Mouse (Mus musculus) urinary bladder, postnatal 36 days (tissue): ENCODE measurements around the gene Foxi1.

Experiments
- DNase-seq, 2 experiments: peaks; one replicate each; pipeline ENCODE4 v3.0.0; 2022; ENCODE audit warnings: low spot score in 2 of 2, mixed read lengths in 1 of 2

Gene Foxi1

DNA sequence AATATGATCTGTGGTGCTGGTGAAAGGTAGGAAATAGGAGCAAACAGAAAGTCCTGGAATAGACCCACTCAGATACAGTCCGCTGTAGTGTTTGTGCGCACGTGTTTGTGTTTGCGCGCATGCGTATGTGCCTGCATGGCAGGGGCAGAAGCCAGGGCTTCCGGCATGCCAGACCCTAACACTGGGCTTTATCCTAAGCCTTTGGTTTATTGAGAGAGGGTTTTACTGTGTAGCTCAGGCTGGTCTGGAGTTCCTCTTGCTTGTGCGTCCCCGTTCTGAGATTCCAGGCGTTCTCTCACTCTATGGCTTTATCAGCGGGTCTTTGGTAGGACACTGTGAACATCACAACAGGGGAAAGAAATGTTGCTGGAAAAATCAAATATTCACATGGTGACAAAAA is 42.6 kb downstream of the Foxi1 start:
- DNase-seq: no peak

DNA sequence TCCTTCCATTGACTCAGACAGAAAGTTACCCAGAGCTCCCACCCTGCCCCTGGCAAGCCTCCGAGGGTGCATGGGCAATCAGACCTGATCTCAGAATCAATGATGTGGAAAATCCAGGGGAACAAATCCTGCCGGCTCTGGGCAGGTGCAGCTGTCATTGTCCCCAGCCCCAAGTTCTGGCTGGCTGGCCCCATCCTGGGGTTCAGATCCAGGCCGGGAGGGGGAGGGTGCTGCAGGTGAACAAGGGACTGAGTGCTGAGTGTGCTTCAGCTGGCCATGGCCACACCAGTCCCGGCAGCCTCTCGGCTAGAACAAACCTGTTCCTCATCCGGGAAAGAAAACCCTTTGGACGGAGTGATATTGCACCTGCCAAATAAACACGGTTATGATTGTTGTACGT is 49.0 kb downstream of the Foxi1 start:
- DNase-seq: no peak

DNA sequence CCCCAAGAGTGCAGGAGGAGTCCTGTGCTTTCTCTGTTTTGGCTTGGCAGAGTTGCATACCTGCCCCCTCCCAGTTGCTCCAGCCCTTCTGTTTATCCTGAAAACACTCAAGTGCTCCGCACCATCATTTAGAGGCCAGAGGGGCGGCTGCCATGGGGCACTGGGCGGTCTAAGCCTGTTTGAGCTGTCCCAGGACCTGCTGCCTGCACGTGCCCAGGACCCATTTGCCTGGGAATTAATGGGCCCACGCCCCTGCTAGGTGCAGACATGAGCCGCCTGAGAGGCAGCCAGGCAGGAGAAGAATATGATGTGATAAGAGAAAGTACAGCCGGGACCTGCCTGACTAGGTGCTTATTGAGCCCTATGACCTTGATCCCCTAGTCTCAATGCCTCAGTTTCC is 52.7 kb downstream of the Foxi1 start:
- no peak for DNase-seq
